Mouse (Mus musculus) left cerebral cortex, postnatal 10 days (tissue): ENCODE data around the gene Tsen15. TPM values are rescaled to one million over a fixed set of nuclear protein-coding genes. Genes with fewer than 3 reads are reported as not detected.
A peak's percentile ranks its signal among the peaks of the same experiment; 100 is the strongest.
"Not testable (repeated sequence)": the region's sequence is repeated elsewhere in the genome, so short reads cannot be mapped to it uniquely, and the experiment has no call there.

ENCODE experiments used
- DNase-seq, 2 experiments: peaks; one replicate each; pipeline ENCODE4 v3.0.0; 2021 to 2022; ENCODE audit warnings: low spot score in 2 of 2, mixed read lengths in 1 of 2; ENCODE audit errors: extremely low spot score in 1 of 2
- intact Hi-C: fragments of 180-260 bp; cut with DNase I; formaldehyde crosslinking; loops from one replicate; pipeline ENCODE4 v1.15.1; 2025
- total RNA-seq, 2 experiments: library from RNA; stranded (reverse); gene quantifications; 2 replicates each; pipeline ENCODE4 v1.2.3; 2021

Tsen15 gene
- total RNA-seq, 2 experiments from 2014 or later: 24.4 to 24.7 TPM

- intact Hi-C loops: no loop called here
- DNase-seq: no peak
Measured at GRCm38 (mm10) chr1:152398708-152399107, 12.2 kb upstream of the Tsen15 start.

- no peak for DNase-seq
- intact Hi-C loops: no loop called here
Measured at GRCm38 (mm10) chr1:152394956-152395515, 8.5 kb upstream of the Tsen15 start.

DNA sequence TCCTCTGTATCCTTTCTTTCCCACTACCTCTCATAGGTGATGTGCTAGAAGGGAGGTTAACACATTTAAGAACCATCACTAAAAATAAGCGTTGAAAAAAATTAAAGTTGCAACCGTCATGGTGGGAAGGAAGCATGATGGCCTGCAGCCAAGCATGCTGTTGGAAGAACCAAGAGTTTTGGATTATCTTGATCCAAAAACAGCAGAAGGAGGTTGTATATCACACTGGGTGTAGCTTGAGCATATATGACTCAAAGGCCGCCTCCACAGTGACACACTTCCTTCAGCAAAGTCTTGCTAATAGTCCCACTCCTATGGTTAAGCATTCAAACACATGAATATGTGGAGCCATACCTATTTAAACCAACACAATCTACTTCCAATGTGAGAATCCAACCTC is 7.6 kb upstream of the Tsen15 start:
- no peak for DNase-seq
- intact Hi-C loops: no loop called here

DNA sequence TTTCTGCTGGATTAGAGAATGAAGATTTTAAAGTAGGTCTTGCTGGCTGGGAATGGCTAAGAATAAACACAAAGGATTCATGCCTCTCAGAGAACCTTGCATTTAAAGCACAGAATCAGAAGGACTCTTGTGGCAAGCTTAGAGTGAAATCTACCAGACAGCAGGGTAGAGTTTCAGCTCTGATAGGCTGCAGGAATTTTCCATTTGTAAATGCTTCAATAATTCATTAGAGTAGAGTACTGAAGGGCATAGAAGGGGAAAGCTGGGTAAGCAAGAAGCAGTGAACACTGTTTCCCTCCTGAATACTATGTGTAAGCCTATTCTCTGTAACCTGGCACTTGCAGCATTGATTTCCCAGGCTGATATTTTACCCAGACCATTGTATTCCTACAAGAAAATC is 2.8 kb upstream of the Tsen15 start:
- intact Hi-C loops: no loop called here
- DNase-seq: no peak

DNA sequence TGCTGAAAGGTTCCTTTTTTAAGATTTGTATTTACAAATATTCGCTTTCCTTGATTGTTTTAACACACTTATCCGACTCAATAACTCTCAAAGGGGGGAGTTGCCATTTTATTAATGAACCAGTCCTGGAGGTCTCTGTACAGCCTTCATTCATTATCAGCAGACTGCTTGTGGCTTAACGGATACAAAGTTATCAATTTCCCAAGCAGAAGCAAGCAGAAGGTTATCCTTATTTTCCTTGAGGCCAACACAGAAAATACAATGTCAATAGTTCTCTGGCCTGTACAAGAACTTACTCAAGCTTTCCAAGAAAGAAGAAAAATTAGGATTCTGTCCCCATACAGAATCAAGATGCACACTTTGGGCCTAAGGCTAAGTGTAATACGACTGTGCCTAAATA is 795 bp downstream of the Tsen15 start:
- DNase-seq, intact Hi-C loops: not testable (repeated sequence)

- DNase-seq: no peak
- intact Hi-C loops: no loop called here
Measured at GRCm38 (mm10) chr1:152384589-152384988, 1.9 kb downstream of the Tsen15 start.

DNA sequence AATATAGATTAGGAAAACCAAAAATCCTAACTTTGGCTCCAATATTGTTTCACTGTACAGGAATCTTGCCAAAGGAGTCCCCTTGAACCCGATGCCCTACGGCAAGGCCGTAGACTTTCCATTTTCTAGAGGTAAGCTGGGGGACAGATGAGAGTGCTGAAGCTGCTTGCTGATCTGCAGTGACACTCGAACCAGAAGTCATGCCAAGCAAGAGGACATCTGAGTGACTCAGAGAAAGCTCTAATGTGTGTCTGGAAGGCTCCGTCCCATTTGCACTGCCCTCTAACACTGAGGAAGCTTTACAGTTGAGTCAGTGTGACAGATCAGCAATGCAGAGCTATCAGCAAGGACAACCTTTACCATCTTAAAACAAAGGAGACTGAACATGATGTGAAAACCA is 8.2 kb downstream of the Tsen15 start:
- no peak for DNase-seq
- intact Hi-C loops: no loop called here

GRCm38 (mm10) chr1:152369139-152369538 is 17.3 kb downstream of the Tsen15 start:
- intact Hi-C loops: loop anchor here (2.0 to 10.0 kb wide), 3 partner anchors 134 to 550 kb away; partner anchors contain the start of gene 1700025G04Rik
- DNase-seq: peak; percentile 67 to 81

GRCm38 (mm10) chr1:152368311-152369088 is 18.0 kb downstream of the Tsen15 start:
- no peak for DNase-seq
- intact Hi-C loops: loop anchor here (2.0 to 10.0 kb wide), 3 partner anchors 134 to 550 kb away; partner anchors contain the start of gene 1700025G04Rik

DNA sequence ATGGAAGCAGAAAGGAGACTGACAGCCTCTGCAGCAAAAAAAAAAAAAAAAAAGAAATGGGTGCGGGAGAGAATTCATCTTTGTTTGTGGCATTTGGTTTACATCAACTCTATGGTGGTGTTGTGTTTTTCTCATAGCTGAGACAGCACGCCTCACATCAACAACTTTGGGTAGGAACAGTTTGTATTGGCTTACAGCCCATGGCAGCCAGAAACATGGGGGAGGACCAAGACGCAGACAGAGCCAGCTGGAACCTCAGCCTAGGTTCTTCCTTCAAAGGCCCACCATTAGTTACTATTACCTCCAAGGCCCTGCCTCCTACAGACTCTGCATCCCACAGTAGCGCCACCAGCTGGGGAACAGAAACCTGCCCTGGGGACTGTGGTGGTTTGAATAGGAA is 29.8 kb downstream of the Tsen15 start:
- no peak for DNase-seq
- intact Hi-C loops: no loop called here

GRCm38 (mm10) chr1:152347946-152348345 is 38.5 kb downstream of the Tsen15 start:
- intact Hi-C loops: no loop called here
- DNase-seq: no peak

GRCm38 (mm10) chr1:152324024-152324423 is 62.5 kb downstream of the Tsen15 start:
- DNase-seq: no peak
- intact Hi-C loops: no loop called here

Other genes with a start within 250 kb of the Tsen15 start
- gene Colgalt2, start 13.1 kb upstream of the Tsen15 start, total RNA-seq: 1 to 10 TPM; 6.7 to 7.6 TPM